Mouse (Mus musculus): ENCODE data around the gene Aff4. TPM values are rescaled to one million over a fixed set of nuclear protein-coding genes. Genes with fewer than 3 reads are reported as not detected.

The Aff4 gene
- polyA plus RNA-seq (2014; fragmentation: Nextera tagmentation; extraction: Ambion mirVana), result 46.0 and 49.3 TPM in 2 replicates

- Histone ChIP-seq H3K27ac (ENCODE audit: low read depth, low read length) (peak within 1 kb of the TSS; percentile 86), H3K9me3 (ENCODE audit: control insufficient read depth, low read length) (no peaks in the 10 kb centered on the region), H3K27me3 (ENCODE audit: control insufficient read depth, insufficient read depth, low read length) (no peaks in the 10 kb centered on the region), H3K4me1 (replicated peaks; ENCODE audit: control insufficient read depth, insufficient read depth, low read length) (no peaks in the 10 kb centered on the region), H3K9ac (ENCODE audit: low read length) (peak within 1 kb of the TSS; percentile 90), H3K4me3 (ENCODE audit: low read depth, low read length) (peak within 1 kb of the TSS; percentile 98), H3K36me3 (ENCODE audit: control insufficient read depth, insufficient read depth, low read length) (no peaks in the 10 kb centered on the region), H3K4me2 (ENCODE audit: low read depth, low read length, severe bottlenecking) (peak within 1 kb of the TSS; percentile 87)
- peak; percentile 97 for ATAC-seq (replicated peaks; ENCODE audit: low FRiP score)
- peak; percentile 94 for DNase-seq (ENCODE audit: low spot score)
- WGBS, result 1% methylated on average over 113 of the region's 127 CpGs
Measured at GRCm38 (mm10) chr11:53350291-53351223, at the start of gene Aff4. Gene Aff4, plus strand, starts transcription at chr11:53350833.

- Histone ChIP-seq H3K27me3 (ENCODE audit: control insufficient read depth, insufficient read depth, low read length) (no peaks in the 10 kb centered on the region), H3K4me1 (replicated peaks; ENCODE audit: control insufficient read depth, insufficient read depth, low read length) (peaks cover 8% of the 10 kb centered on the region), H3K36me3 (ENCODE audit: control insufficient read depth, insufficient read depth, low read length) (no peaks in the 10 kb centered on the region), H3K4me3 (ENCODE audit: low read depth, low read length) (peak overlapping the region; percentile 100), H3K9me3 (ENCODE audit: control insufficient read depth, low read length) (no peaks in the 10 kb centered on the region), H3K9ac (ENCODE audit: low read length) (peak overlapping the region; percentile 72), H3K27ac (ENCODE audit: low read depth, low read length) (peak overlapping the region; percentile 97), H3K4me2 (ENCODE audit: low read depth, low read length, severe bottlenecking) (peak overlapping the region; percentile 76)
- WGBS, result 53% methylated on average over 9 of the region's 9 CpGs
- ATAC-seq (replicated peaks; ENCODE audit: low FRiP score), result no peak
- DNase-seq (ENCODE audit: low spot score), result no peak
Measured at GRCm38 (mm10) chr11:53301167-53301515, 49.5 kb upstream of the Aff4 start.

- no peak overlapping the region for H3K27ac ChIP-seq (ENCODE audit: low read depth, low read length)
- no peak overlapping the region for H3K9ac ChIP-seq (ENCODE audit: low read length)
- peaks cover 4% of the 10 kb centered on the region; the same call in 1 of the 2 replicates for H3K4me1 ChIP-seq (replicated peaks; ENCODE audit: control insufficient read depth, insufficient read depth, low read length)
- no peak for DNase-seq (ENCODE audit: low spot score)
- 89% methylated on average over 14 of the region's 14 CpGs for WGBS
- no peak overlapping the region for H3K4me3 ChIP-seq (ENCODE audit: low read depth, low read length)
- H3K36me3 ChIP-seq (ENCODE audit: control insufficient read depth, insufficient read depth, low read length), result no peaks in the 10 kb centered on the region
- no peaks in the 10 kb centered on the region for H3K27me3 ChIP-seq (ENCODE audit: control insufficient read depth, insufficient read depth, low read length)
- H3K9me3 ChIP-seq (ENCODE audit: control insufficient read depth, low read length), result no peaks in the 10 kb centered on the region
- H3K4me2 ChIP-seq (ENCODE audit: low read depth, low read length, severe bottlenecking), result no peak overlapping the region
- no peak for ATAC-seq (replicated peaks; ENCODE audit: low FRiP score)
Measured at GRCm38 (mm10) chr11:53304044-53304840, 46.4 kb upstream of the Aff4 start.

GRCm38 (mm10) chr11:53306965-53307364 is 43.7 kb upstream of the Aff4 start:
- Histone ChIP-seq H3K36me3 (ENCODE audit: control insufficient read depth, insufficient read depth, low read length) (no peaks in the 10 kb centered on the region), H3K27ac (ENCODE audit: low read depth, low read length) (no peak overlapping the region), H3K9me3 (ENCODE audit: control insufficient read depth, low read length) (no peaks in the 10 kb centered on the region), H3K27me3 (ENCODE audit: control insufficient read depth, insufficient read depth, low read length) (no peaks in the 10 kb centered on the region), H3K4me1 (replicated peaks; ENCODE audit: control insufficient read depth, insufficient read depth, low read length) (no peaks in the 10 kb centered on the region; the same call in 1 of the 2 replicates), H3K4me2 (ENCODE audit: low read depth, low read length, severe bottlenecking) (no peak overlapping the region), H3K4me3 (ENCODE audit: low read depth, low read length) (no peak overlapping the region), H3K9ac (ENCODE audit: low read length) (no peak overlapping the region)
- WGBS, result 93% methylated on average over 2 of the region's 2 CpGs
- no peak for DNase-seq (ENCODE audit: low spot score)
- ATAC-seq (replicated peaks; ENCODE audit: low FRiP score), result no peak

- Histone ChIP-seq H3K4me2 (ENCODE audit: low read depth, low read length, severe bottlenecking) (no peak overlapping the region), H3K4me3 (ENCODE audit: low read depth, low read length) (no peak overlapping the region), H3K36me3 (ENCODE audit: control insufficient read depth, insufficient read depth, low read length) (no peaks in the 10 kb centered on the region), H3K9ac (ENCODE audit: low read length) (no peak overlapping the region), H3K4me1 (replicated peaks; ENCODE audit: control insufficient read depth, insufficient read depth, low read length) (no peaks in the 10 kb centered on the region; the same call in 1 of the 2 replicates), H3K27ac (ENCODE audit: low read depth, low read length) (no peak overlapping the region), H3K9me3 (ENCODE audit: control insufficient read depth, low read length) (no peaks in the 10 kb centered on the region), H3K27me3 (ENCODE audit: control insufficient read depth, insufficient read depth, low read length) (no peaks in the 10 kb centered on the region)
- ATAC-seq (replicated peaks; ENCODE audit: low FRiP score) (no peak), DNase-seq (ENCODE audit: low spot score) (no peak)
- WGBS, result 80% methylated on average over 10 of the region's 10 CpGs
Measured at GRCm38 (mm10) chr11:53307558-53308065, 43.0 kb upstream of the Aff4 start.

- Histone ChIP-seq H3K4me1 (replicated peaks; ENCODE audit: control insufficient read depth, insufficient read depth, low read length) (no peaks in the 10 kb centered on the region; the same call in 1 of the 2 replicates), H3K9ac (ENCODE audit: low read length) (no peak overlapping the region), H3K27me3 (ENCODE audit: control insufficient read depth, insufficient read depth, low read length) (no peaks in the 10 kb centered on the region), H3K9me3 (ENCODE audit: control insufficient read depth, low read length) (no peaks in the 10 kb centered on the region), H3K36me3 (ENCODE audit: control insufficient read depth, insufficient read depth, low read length) (no peaks in the 10 kb centered on the region), H3K4me3 (ENCODE audit: low read depth, low read length) (no peak overlapping the region), H3K27ac (ENCODE audit: low read depth, low read length) (no peak overlapping the region), H3K4me2 (ENCODE audit: low read depth, low read length, severe bottlenecking) (no peak overlapping the region)
- ATAC-seq (replicated peaks; ENCODE audit: low FRiP score) (no peak), DNase-seq (ENCODE audit: low spot score) (no peak)
Measured at GRCm38 (mm10) chr11:53308251-53308864, 42.3 kb upstream of the Aff4 start.

GRCm38 (mm10) chr11:53308884-53309310 is 41.7 kb upstream of the Aff4 start:
- H3K27me3 ChIP-seq (ENCODE audit: control insufficient read depth, insufficient read depth, low read length), result no peaks in the 10 kb centered on the region
- H3K9ac ChIP-seq (ENCODE audit: low read length), result no peak overlapping the region
- H3K27ac ChIP-seq (ENCODE audit: low read depth, low read length), result no peak overlapping the region
- no peak overlapping the region for H3K4me2 ChIP-seq (ENCODE audit: low read depth, low read length, severe bottlenecking)
- no peaks in the 10 kb centered on the region for H3K9me3 ChIP-seq (ENCODE audit: control insufficient read depth, low read length)
- no peaks in the 10 kb centered on the region; the same call in 1 of the 2 replicates for H3K4me1 ChIP-seq (replicated peaks; ENCODE audit: control insufficient read depth, insufficient read depth, low read length)
- ATAC-seq (replicated peaks; ENCODE audit: low FRiP score) (no peak), DNase-seq (ENCODE audit: low spot score) (no peak)
- no peak overlapping the region for H3K4me3 ChIP-seq (ENCODE audit: low read depth, low read length)
- H3K36me3 ChIP-seq (ENCODE audit: control insufficient read depth, insufficient read depth, low read length), result no peaks in the 10 kb centered on the region
- WGBS, result 71% methylated on average over 2 of the region's 2 CpGs

- Histone ChIP-seq H3K27me3 (ENCODE audit: control insufficient read depth, insufficient read depth, low read length) (no peaks in the 10 kb centered on the region), H3K9ac (ENCODE audit: low read length) (no peak overlapping the region), H3K4me3 (ENCODE audit: low read depth, low read length) (no peak overlapping the region), H3K4me1 (replicated peaks; ENCODE audit: control insufficient read depth, insufficient read depth, low read length) (no peaks in the 10 kb centered on the region; the same call in 1 of the 2 replicates), H3K4me2 (ENCODE audit: low read depth, low read length, severe bottlenecking) (no peak overlapping the region), H3K9me3 (ENCODE audit: control insufficient read depth, low read length) (no peaks in the 10 kb centered on the region), H3K36me3 (ENCODE audit: control insufficient read depth, insufficient read depth, low read length) (no peaks in the 10 kb centered on the region), H3K27ac (ENCODE audit: low read depth, low read length) (no peak overlapping the region)
- DNase-seq (ENCODE audit: low spot score) (no peak), ATAC-seq (replicated peaks; ENCODE audit: low FRiP score) (no peak)
- 19% methylated on average over 1 of the region's 1 CpGs for WGBS
Measured at GRCm38 (mm10) chr11:53311385-53311784, 39.2 kb upstream of the Aff4 start.
